Mouse (Mus musculus): ENCODE data around the gene Coro2a.

- TF ChIP-seq USF1 (IDR thresholded peaks at IDR 0.05; ENCODE audit: low read depth, low read length) (no peak), EP300 (IDR thresholded peaks at IDR 0.05; ENCODE audit: low read depth in 1 of 2, low read length in 2 of 2) (no peak; a peak in 2 of 4 replicates)
These were observed 37.8 kb downstream of the Coro2a start for GRCm38 (mm10) chr4:46564247-46564646.
